Mouse (Mus musculus) liver, embryonic 11.5 days (tissue): ENCODE data around the gene Slc10a4. TPM values are rescaled to one million over a fixed set of nuclear protein-coding genes. Genes with fewer than 3 reads are reported as not detected.

Experiments used
- ATAC-seq: fragments of 200-750 bp; cut with Nextera tagmentation; replicated peaks from 2 replicates; pipeline ENCODE4 v1.8.0; 2017; ENCODE audit warnings: moderate number of reproducible peaks, mild to moderate bottlenecking, moderate TSS enrichment, moderate library complexity; ENCODE audit not compliant: low FRiP score
- DNase-seq: peaks from one replicate; pipeline ENCODE4 v3.0.0-alpha.2; 2017; ENCODE audit warnings: low spot score
- H3K27ac ChIP-seq: fragments of 300-500 bp; sonication (generic); 2 replicates; pipeline ENCODE4 v1.5.1; 2014; ENCODE audit warnings: mild to moderate bottlenecking, low read depth, low read length, control low read depth
- H3K27me3 ChIP-seq: fragments of 300-500 bp; sonication (generic); replicated peaks from 2 replicates; pipeline ENCODE4 v1.6.1; 2014; ENCODE audit warnings: low read length, mixed read lengths; ENCODE audit not compliant: control insufficient read depth, insufficient read depth
- H3K36me3 ChIP-seq: fragments of 300-500 bp; sonication (generic); 2 replicates; pipeline ENCODE4 v1.6.1; 2014; ENCODE audit warnings: mild to moderate bottlenecking, low read length, moderate library complexity, mixed read lengths; ENCODE audit not compliant: control insufficient read depth, insufficient read depth
- H3K4me1 ChIP-seq: fragments of 300-500 bp; sonication (generic); replicated peaks from 2 replicates; pipeline ENCODE4 v1.6.1; 2014; ENCODE audit warnings: low read length, mixed read lengths; ENCODE audit not compliant: control insufficient read depth, insufficient read depth
- H3K4me2 ChIP-seq: fragments of 300-500 bp; sonication (generic); 2 replicates; pipeline ENCODE4 v1.6.1; 2014; ENCODE audit warnings: mild to moderate bottlenecking, control low read depth, moderate library complexity
- H3K4me3 ChIP-seq: fragments of 300-500 bp; sonication (generic); 2 replicates; pipeline ENCODE4 v1.5.1; 2014; ENCODE audit warnings: low read depth, low read length, control low read depth
- H3K9ac ChIP-seq: fragments of 300-500 bp; sonication (generic); 2 replicates; pipeline ENCODE4 v1.6.1; 2014; ENCODE audit warnings: low read depth, low read length, control low read depth
- H3K9me3 ChIP-seq: fragments of 300-500 bp; sonication (generic); 2 replicates; pipeline ENCODE4 v1.6.1; 2016; ENCODE audit warnings: low read length, inconsistent platforms, mixed read lengths; ENCODE audit not compliant: control insufficient read depth
- WGBS: fragments of 180-500 bp; shearing (Covaris S2); extraction: QIAGEN DNeasy Blood & Tissue Kit; methylation state at CpG from one replicate; pipeline ENCODE4 v1.1.7; 2014; 5-methylcytosine and 5-hydroxymethylcytosine counted together
- polyA plus RNA-seq: library from polyadenylated mRNA; unstranded; fragments of >200 nt; fragmentation: Nextera tagmentation; extraction: Ambion mirVana; gene quantifications from 2 replicates; pipeline ENCODE4 v1.2.1, GENCODE M21; 2014

The Slc10a4 gene
- polyA plus RNA-seq: 0.37 and 0.62 TPM in 2 replicates

GRCm38 (mm10) chr5:73006784-73007581, at the start of gene Slc10a4:
Gene Slc10a4 (plus strand): TSS chr5:73006883.
- no peak within 1 kb of the TSS for H3K9ac ChIP-seq
- peak within 1 kb of the TSS; percentile 67 for H3K4me2 ChIP-seq
- H3K9me3 ChIP-seq: no peaks in the 10 kb centered on the region
- H3K27ac ChIP-seq: no peak within 1 kb of the TSS
- H3K36me3 ChIP-seq: no peaks in the 10 kb centered on the region
- WGBS: 7% methylated on average over 61 of the region's 65 CpGs
- ATAC-seq (0 out of 2 replicates have a peak, but pooled peaks have one; percentile 10), DNase-seq (peak; percentile 45)
- H3K4me1 ChIP-seq: no peaks in the 10 kb centered on the region
- peak within 1 kb of the TSS; percentile 43 for H3K4me3 ChIP-seq
- H3K27me3 ChIP-seq: peaks cover 34% of the 10 kb centered on the region

DNA sequence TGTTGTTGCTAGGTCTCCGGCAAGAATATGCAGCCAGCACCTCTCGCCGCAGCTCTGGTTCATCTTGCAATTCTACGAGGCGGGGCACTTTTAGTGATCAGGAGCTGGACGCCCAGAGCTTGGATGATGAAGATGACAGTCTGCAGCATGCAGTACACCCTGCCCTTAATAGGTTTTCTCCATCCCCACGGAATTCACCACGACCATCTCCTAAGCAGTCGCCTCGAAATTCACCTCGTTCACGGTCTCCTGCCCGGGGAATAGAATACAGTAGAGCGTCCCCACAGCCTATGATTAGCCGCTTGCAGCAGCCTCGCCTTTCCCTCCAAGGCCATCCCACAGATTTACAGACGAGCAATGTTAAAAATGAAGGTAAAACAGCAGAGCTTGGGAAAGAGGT, 49.4 kb upstream of the Slc10a4 start:
- no peaks in the 10 kb centered on the region for H3K4me1 ChIP-seq

DNA sequence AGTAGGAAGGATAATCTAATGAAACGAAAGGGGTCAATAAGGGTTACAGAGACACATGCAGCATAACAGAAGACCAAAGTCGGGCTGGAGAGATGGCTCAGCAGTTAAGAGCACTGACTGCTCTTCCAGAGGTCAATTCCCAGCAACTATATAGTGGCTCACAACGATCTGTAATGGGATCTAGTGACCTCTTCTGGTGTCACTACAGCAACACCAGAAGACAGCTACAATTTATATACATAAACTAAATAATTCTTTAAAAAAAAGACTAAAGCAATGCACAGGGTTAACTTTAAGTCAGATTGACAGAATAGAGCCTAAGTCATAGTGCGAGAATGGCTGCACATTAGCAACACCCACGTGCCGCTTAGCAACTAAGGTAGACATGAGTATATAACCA, 46.6 kb upstream of the Slc10a4 start:
- no peak overlapping the region for H3K9ac ChIP-seq
- DNase-seq (no peak), ATAC-seq (no peak)
- H3K36me3 ChIP-seq: 0 out of 2 replicates have a peak, but pooled peaks cover 5% of the 10 kb centered on the region
- H3K27me3 ChIP-seq: no peaks in the 10 kb centered on the region
- H3K4me2 ChIP-seq: no peak overlapping the region
- no peak overlapping the region for H3K4me3 ChIP-seq
- 80% methylated on average over 6 of the region's 6 CpGs for WGBS
- H3K27ac ChIP-seq: no peak overlapping the region
- no peaks in the 10 kb centered on the region for H3K9me3 ChIP-seq
- H3K4me1 ChIP-seq: no peaks in the 10 kb centered on the region

More for the DNA sequence above, 49.4 kb upstream of the Slc10a4 start:
- DNase-seq (no peak), ATAC-seq (no peak)
- H3K4me3 ChIP-seq: no peak overlapping the region
- H3K27ac ChIP-seq: no peak overlapping the region
- no peak overlapping the region for H3K9ac ChIP-seq
- H3K27me3 ChIP-seq: no peaks in the 10 kb centered on the region
- no peak overlapping the region for H3K4me2 ChIP-seq
- H3K36me3 ChIP-seq: 0 out of 2 replicates have a peak, but pooled peaks cover 2% of the 10 kb centered on the region
- 92% methylated on average over 17 of the region's 17 CpGs for WGBS
- no peaks in the 10 kb centered on the region for H3K9me3 ChIP-seq

- 84% methylated on average over 3 of the region's 3 CpGs for WGBS
- no peak overlapping the region for H3K27ac ChIP-seq
- ATAC-seq (no peak), DNase-seq (no peak)
- no peak overlapping the region for H3K4me3 ChIP-seq
- no peak overlapping the region for H3K4me2 ChIP-seq
- H3K9ac ChIP-seq: no peak overlapping the region
- peaks cover 5% of the 10 kb centered on the region; the same call in 1 of the 2 replicates for H3K36me3 ChIP-seq
- H3K9me3 ChIP-seq: no peaks in the 10 kb centered on the region
- no peaks in the 10 kb centered on the region for H3K4me1 ChIP-seq
- no peaks in the 10 kb centered on the region for H3K27me3 ChIP-seq
Observed at GRCm38 (mm10) chr5:72965706-72966105, 41.0 kb upstream of the Slc10a4 start.

GRCm38 (mm10) chr5:72972435-72972834, 34.2 kb upstream of the Slc10a4 start:
- Histone ChIP-seq H3K4me3 (no peak overlapping the region), H3K27me3 (no peaks in the 10 kb centered on the region), H3K9ac (no peak overlapping the region), H3K36me3 (peaks cover 10% of the 10 kb centered on the region), H3K4me2 (no peak overlapping the region), H3K9me3 (no peaks in the 10 kb centered on the region), H3K4me1 (no peaks in the 10 kb centered on the region), H3K27ac (no peak overlapping the region)
- WGBS: 85% methylated on average over 4 of the region's 4 CpGs
- ATAC-seq (no peak), DNase-seq (no peak)

- peaks cover 10% of the 10 kb centered on the region for H3K36me3 ChIP-seq
- H3K4me2 ChIP-seq: no peak overlapping the region
- no peak overlapping the region for H3K27ac ChIP-seq
- H3K9me3 ChIP-seq: no peaks in the 10 kb centered on the region
- WGBS: 71% methylated on average over 5 of the region's 5 CpGs
- no peak for DNase-seq
- no peak for ATAC-seq
- no peaks in the 10 kb centered on the region for H3K27me3 ChIP-seq
- H3K9ac ChIP-seq: no peak overlapping the region
- no peaks in the 10 kb centered on the region for H3K4me1 ChIP-seq
- H3K4me3 ChIP-seq: no peak overlapping the region
Observed at GRCm38 (mm10) chr5:72972934-72973333, 33.7 kb upstream of the Slc10a4 start.

DNA sequence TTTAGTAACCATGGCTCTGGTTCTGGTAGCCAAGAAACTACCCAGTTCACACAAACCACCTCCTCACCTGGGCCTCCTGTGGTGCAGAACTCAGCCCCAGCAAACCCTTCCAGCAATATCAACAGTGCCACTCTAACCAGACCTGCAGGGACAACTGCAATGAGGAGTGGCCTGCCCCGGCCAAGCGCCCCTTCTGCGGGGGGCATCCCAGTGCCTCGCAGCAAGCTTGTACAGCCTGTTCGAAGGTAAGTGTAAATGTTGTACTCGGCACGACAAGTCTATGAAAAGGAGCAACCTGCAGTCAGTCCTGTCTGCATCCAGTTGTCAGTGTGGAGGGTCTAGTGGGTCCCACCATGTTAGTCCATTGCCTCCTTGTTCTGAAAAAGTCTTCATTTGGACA, 32.1 kb upstream of the Slc10a4 start, which contains the start of gene Gm10135:
Gene Gm10135, minus strand, starts transcription at position 101 of the 400 bp plus-strand sequence.
- no peak for DNase-seq
- H3K4me3 ChIP-seq: no peak within 1 kb of the TSS
- H3K36me3 ChIP-seq: peaks cover 7% of the 10 kb centered on the region
- H3K9ac ChIP-seq: no peak within 1 kb of the TSS
- no peaks in the 10 kb centered on the region for H3K4me1 ChIP-seq
- WGBS: 92% methylated on average over 7 of the region's 7 CpGs
- H3K4me2 ChIP-seq: no peak within 1 kb of the TSS
- ATAC-seq: no peak
- H3K27me3 ChIP-seq: no peaks in the 10 kb centered on the region
- no peak within 1 kb of the TSS for H3K27ac ChIP-seq
- H3K9me3 ChIP-seq: no peaks in the 10 kb centered on the region

GRCm38 (mm10) chr5:72975996-72976395, 30.7 kb upstream of the Slc10a4 start:
- no peak for DNase-seq
- Histone ChIP-seq H3K9me3 (no peaks in the 10 kb centered on the region), H3K27me3 (no peaks in the 10 kb centered on the region), H3K27ac (no peak overlapping the region), H3K9ac (no peak overlapping the region), H3K4me1 (no peaks in the 10 kb centered on the region), H3K4me3 (no peak overlapping the region), H3K36me3 (peaks cover 10% of the 10 kb centered on the region), H3K4me2 (no peak overlapping the region)
- WGBS: 90% methylated on average over 6 of the region's 6 CpGs
- no peak for ATAC-seq

DNA sequence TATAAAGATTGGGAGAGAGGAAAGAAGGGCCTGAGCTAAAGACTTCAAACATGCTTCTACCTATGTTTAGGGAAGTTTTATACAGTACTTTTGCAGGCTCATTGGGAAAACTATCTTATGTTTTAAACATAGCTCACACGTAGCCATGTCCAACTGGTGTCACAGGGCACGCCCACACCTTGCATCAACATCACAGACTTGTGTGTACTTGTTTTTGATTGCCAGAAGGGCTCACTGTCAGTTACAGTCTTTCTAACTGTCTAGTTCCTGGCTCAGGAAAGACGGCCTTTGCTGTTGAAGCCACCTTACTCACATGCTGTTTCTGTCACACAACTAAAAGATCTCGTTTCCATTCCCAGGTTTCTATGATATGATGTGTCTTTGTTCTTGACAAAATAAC, 30.1 kb upstream of the Slc10a4 start:
- no peak overlapping the region for H3K27ac ChIP-seq
- no peaks in the 10 kb centered on the region for H3K4me1 ChIP-seq
- no peaks in the 10 kb centered on the region for H3K9me3 ChIP-seq
- no peaks in the 10 kb centered on the region for H3K27me3 ChIP-seq
- DNase-seq: no peak
- no peak overlapping the region for H3K4me3 ChIP-seq
- H3K36me3 ChIP-seq: peaks cover 10% of the 10 kb centered on the region
- 83% methylated on average over 4 of the region's 4 CpGs for WGBS
- H3K9ac ChIP-seq: no peak overlapping the region
- ATAC-seq: no peak
- no peak overlapping the region for H3K4me2 ChIP-seq
